Mouse (Mus musculus): ENCODE results near the gene Gemin4. TPM values are rescaled to one million over a fixed set of nuclear protein-coding genes. Genes with fewer than 3 reads are reported as not detected.

Gene Gemin4
- polyA plus RNA-seq, 1 experiment from 2014 or later, result 12.6 TPM

GRCm38 (mm10) chr11:76247239-76247638, 29.8 kb upstream of the Gemin4 start:
- Histone ChIP-seq H3K4me2 (no peak overlapping the region), H3K4me1 (replicated peaks) (peaks cover 24% of the 10 kb centered on the region), H3K4me3 (no peak overlapping the region), H3K9me3 (no peaks in the 10 kb centered on the region), H3K9ac (no peak overlapping the region), H3K27ac (no peak overlapping the region), H3K36me3 (peaks cover 35% of the 10 kb centered on the region), H3K27me3 (no peaks in the 10 kb centered on the region)
- WGBS, result 49% methylated on average over 2 of the region's 2 CpGs
- ATAC-seq (ENCODE audit: low FRiP score), result no peak

GRCm38 (mm10) chr11:76246439-76246838, 29.0 kb upstream of the Gemin4 start:
- ATAC-seq (ENCODE audit: low FRiP score), result no peak
- Histone ChIP-seq H3K9ac (no peak overlapping the region), H3K4me1 (replicated peaks) (peaks cover 31% of the 10 kb centered on the region)

GRCm38 (mm10) chr11:76243811-76244546, 26.5 kb upstream of the Gemin4 start:
- H3K27me3 ChIP-seq, result no peaks in the 10 kb centered on the region
- peak; percentile 53 for ATAC-seq (ENCODE audit: low FRiP score)
- peaks cover 25% of the 10 kb centered on the region for H3K36me3 ChIP-seq
- peak overlapping the region; percentile 87 for H3K4me3 ChIP-seq
- peak overlapping the region; percentile 85 for H3K9ac ChIP-seq
- H3K9me3 ChIP-seq, result no peaks in the 10 kb centered on the region
- H3K4me1 ChIP-seq (replicated peaks), result peaks cover 31% of the 10 kb centered on the region
- H3K27ac ChIP-seq, result peak overlapping the region; percentile 87
- H3K4me2 ChIP-seq, result peak overlapping the region; percentile 79
- 5% methylated on average over 34 of the region's 34 CpGs for WGBS

More at GRCm38 (mm10) chr11:76246439-76246838, 29.0 kb upstream of the Gemin4 start:
- Histone ChIP-seq H3K4me2 (no peak overlapping the region), H3K9me3 (no peaks in the 10 kb centered on the region), H3K27ac (no peak overlapping the region), H3K36me3 (peaks cover 35% of the 10 kb centered on the region), H3K4me3 (no peak overlapping the region), H3K27me3 (no peaks in the 10 kb centered on the region)

GRCm38 (mm10) chr11:76242901-76243810, 25.7 kb upstream of the Gemin4 start, which contains the start of the genes Mrm3 and Glod4:
Gene Mrm3, plus strand, starts transcription at chr11:76243715.
Gene Glod4, minus strand, starts transcription at chr11:76243725.
- ATAC-seq (ENCODE audit: low FRiP score), result peak; percentile 90
- Histone ChIP-seq H3K4me2 (peak within 1 kb of the TSS; percentile 79), H3K9ac (peak within 1 kb of the TSS; percentile 85), H3K4me1 (replicated peaks) (peaks cover 31% of the 10 kb centered on the region), H3K27me3 (no peaks in the 10 kb centered on the region), H3K4me3 (peak within 1 kb of the TSS; percentile 87), H3K9me3 (no peaks in the 10 kb centered on the region), H3K27ac (peak within 1 kb of the TSS; percentile 87), H3K36me3 (peaks cover 22% of the 10 kb centered on the region)
- under 1% methylated on average over 61 of the region's 61 CpGs for WGBS

- peaks cover 44% of the 10 kb centered on the region for H3K36me3 ChIP-seq
- WGBS, result 98% methylated on average over 2 of the region's 2 CpGs
- H3K4me1 ChIP-seq (replicated peaks), result peaks cover 23% of the 10 kb centered on the region
- H3K27ac ChIP-seq, result no peak overlapping the region
- no peak overlapping the region for H3K4me2 ChIP-seq
- H3K9ac ChIP-seq, result no peak overlapping the region
- ATAC-seq (ENCODE audit: low FRiP score), result no peak
- no peaks in the 10 kb centered on the region for H3K9me3 ChIP-seq
- H3K4me3 ChIP-seq, result no peak overlapping the region
- no peaks in the 10 kb centered on the region for H3K27me3 ChIP-seq
Measured at GRCm38 (mm10) chr11:76239750-76240149, 22.3 kb upstream of the Gemin4 start.

- 97% methylated on average over 3 of the region's 3 CpGs for WGBS
- Histone ChIP-seq H3K4me2 (no peak overlapping the region), H3K9ac (no peak overlapping the region), H3K36me3 (peaks cover 75% of the 10 kb centered on the region), H3K27me3 (no peaks in the 10 kb centered on the region), H3K4me3 (no peak overlapping the region), H3K9me3 (no peaks in the 10 kb centered on the region), H3K27ac (no peak overlapping the region), H3K4me1 (replicated peaks) (no peaks in the 10 kb centered on the region)
- no peak for ATAC-seq (ENCODE audit: low FRiP score)
Measured at GRCm38 (mm10) chr11:76236136-76236535, 18.7 kb upstream of the Gemin4 start.

- no peaks in the 10 kb centered on the region for H3K4me1 ChIP-seq (replicated peaks)
- no peak overlapping the region for H3K4me3 ChIP-seq
- H3K27ac ChIP-seq, result no peak overlapping the region
- no peaks in the 10 kb centered on the region for H3K27me3 ChIP-seq
- no peak overlapping the region for H3K9ac ChIP-seq
- H3K36me3 ChIP-seq, result peaks cover 56% of the 10 kb centered on the region
- H3K4me2 ChIP-seq, result no peak overlapping the region
- ATAC-seq (ENCODE audit: low FRiP score), result no peak
- H3K9me3 ChIP-seq, result no peaks in the 10 kb centered on the region
Measured at GRCm38 (mm10) chr11:76225051-76225450, 7.6 kb upstream of the Gemin4 start.

- H3K27ac ChIP-seq, result no peak overlapping the region
- H3K4me1 ChIP-seq (replicated peaks), result no peaks in the 10 kb centered on the region
- no peak overlapping the region for H3K4me3 ChIP-seq
- no peak overlapping the region for H3K4me2 ChIP-seq
- H3K36me3 ChIP-seq, result peaks cover 60% of the 10 kb centered on the region
- no peak overlapping the region for H3K9ac ChIP-seq
- ATAC-seq (ENCODE audit: low FRiP score), result no peak
- H3K9me3 ChIP-seq, result no peaks in the 10 kb centered on the region
- no peaks in the 10 kb centered on the region for H3K27me3 ChIP-seq
- WGBS, result 92% methylated on average over 5 of the region's 5 CpGs
Measured at GRCm38 (mm10) chr11:76224631-76225030, 7.2 kb upstream of the Gemin4 start.

- peak overlapping the region; percentile 77 for H3K4me2 ChIP-seq
- H3K27me3 ChIP-seq, result no peaks in the 10 kb centered on the region
- ATAC-seq (ENCODE audit: low FRiP score), result no peak; the same call in none of the 2 replicates
- H3K9ac ChIP-seq, result peak overlapping the region; percentile 89
- 3% methylated on average over 33 of the region's 33 CpGs for WGBS
- peak overlapping the region; percentile 76 for H3K4me3 ChIP-seq
- H3K27ac ChIP-seq, result peak overlapping the region; percentile 94
- peaks cover 13% of the 10 kb centered on the region for H3K4me1 ChIP-seq (replicated peaks)
- H3K36me3 ChIP-seq, result peaks cover 54% of the 10 kb centered on the region
- H3K9me3 ChIP-seq, result no peaks in the 10 kb centered on the region
Measured at GRCm38 (mm10) chr11:76216681-76217389, 629 bp downstream of the Gemin4 start.

GRCm38 (mm10) chr11:76216049-76216540, 1.4 kb downstream of the Gemin4 start:
- WGBS, result 90% methylated on average over 5 of the region's 5 CpGs
- H3K9me3 ChIP-seq, result no peaks in the 10 kb centered on the region
- peaks cover 53% of the 10 kb centered on the region for H3K36me3 ChIP-seq
- H3K27me3 ChIP-seq, result no peaks in the 10 kb centered on the region
- H3K4me2 ChIP-seq, result peak overlapping the region; percentile 77
- ATAC-seq (ENCODE audit: low FRiP score), result no peak
- H3K4me1 ChIP-seq (replicated peaks), result peaks cover 13% of the 10 kb centered on the region
- peak overlapping the region; percentile 76 for H3K4me3 ChIP-seq
- H3K9ac ChIP-seq, result peak overlapping the region; percentile 89
- H3K27ac ChIP-seq, result peak overlapping the region; percentile 94; the same call in 1 of the 2 replicates

GRCm38 (mm10) chr11:76215011-76215410, 2.5 kb downstream of the Gemin4 start:
- Histone ChIP-seq H3K9ac (no peak overlapping the region), H3K4me3 (no peak overlapping the region), H3K27me3 (no peaks in the 10 kb centered on the region), H3K36me3 (peaks cover 53% of the 10 kb centered on the region), H3K4me2 (no peak overlapping the region), H3K4me1 (replicated peaks) (peaks cover 13% of the 10 kb centered on the region), H3K9me3 (no peaks in the 10 kb centered on the region), H3K27ac (no peak overlapping the region)
- WGBS, result 94% methylated on average over 2 of the region's 2 CpGs
- ATAC-seq (ENCODE audit: low FRiP score), result no peak

GRCm38 (mm10) chr11:76213841-76214240, 3.6 kb downstream of the Gemin4 start:
- H3K9ac ChIP-seq, result no peak overlapping the region
- ATAC-seq (ENCODE audit: low FRiP score), result no peak
- H3K9me3 ChIP-seq, result no peaks in the 10 kb centered on the region
- peaks cover 13% of the 10 kb centered on the region for H3K4me1 ChIP-seq (replicated peaks)
- H3K27me3 ChIP-seq, result no peaks in the 10 kb centered on the region
- no peak overlapping the region for H3K4me2 ChIP-seq
- WGBS, result 13% methylated on average over 5 of the region's 5 CpGs
- no peak overlapping the region for H3K4me3 ChIP-seq
- H3K36me3 ChIP-seq, result peaks cover 54% of the 10 kb centered on the region
- H3K27ac ChIP-seq, result no peak overlapping the region

All from hindbrain, embryonic 13.5 days (tissue).